Mouse (Mus musculus): ENCODE data around the gene Zfp981. TPM values are rescaled to one million over a fixed set of nuclear protein-coding genes. Genes with fewer than 3 reads are reported as not detected.
"Not testable (repeated sequence)": the region's sequence is repeated elsewhere in the genome, so short reads cannot be mapped to it uniquely, and the experiment has no call there.

The Zfp981 gene
- polyA plus RNA-seq, 1 experiment from 2014 or later: 0.14 TPM

- not testable (repeated sequence) for DNase-seq (ENCODE audit: low spot score); H3K4me1 ChIP-seq (replicated peaks); H3K36me3 ChIP-seq; H3K4me3 ChIP-seq; H3K27me3 ChIP-seq (ENCODE audit: insufficient read depth, poor library complexity, severe bottlenecking); H3K27ac ChIP-seq
- whole genome bisulfite sequencing: 60% methylated on average over 76 of the region's 94 CpGs
- H3K9me3 ChIP-seq: peaks cover 53% of the 10 kb centered on the region
Observed at GRCm38 (mm10) chr4:146474716-146475676, 26.8 kb upstream of the Zfp981 start.

DNA sequence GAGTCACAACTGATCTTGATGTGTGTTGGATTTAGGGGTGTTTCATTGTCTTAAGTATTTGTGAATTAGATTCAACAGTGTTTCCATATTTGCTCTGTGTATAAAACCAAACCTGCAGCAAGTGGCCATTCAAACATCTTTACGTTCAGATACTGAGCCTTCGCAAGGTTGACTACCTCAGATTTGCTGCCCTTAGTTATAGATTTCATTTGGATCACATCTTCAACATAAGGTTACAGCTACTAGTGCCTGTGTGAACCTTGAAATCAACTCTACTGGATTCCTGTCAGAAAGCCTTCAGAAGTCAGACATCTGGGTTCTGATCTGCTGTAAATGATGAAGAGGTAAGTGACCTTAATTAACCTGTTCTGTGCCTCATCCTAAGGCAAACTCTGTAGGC, 25.6 kb upstream of the Zfp981 start:
- 92% methylated on average over 2 of the region's 2 CpGs for WGBS
- DNase-seq (ENCODE audit: low spot score); H3K4me1 ChIP-seq (replicated peaks); H3K36me3 ChIP-seq; H3K4me3 ChIP-seq; H3K27me3 ChIP-seq (ENCODE audit: insufficient read depth, poor library complexity, severe bottlenecking); H3K27ac ChIP-seq: not testable (repeated sequence)
- H3K9me3 ChIP-seq: peaks cover 57% of the 10 kb centered on the region

GRCm38 (mm10) chr4:146476959-146477358, 24.9 kb upstream of the Zfp981 start:
- 85% methylated on average over 3 of the region's 3 CpGs for WGBS
- H3K4me3 ChIP-seq; H3K36me3 ChIP-seq; H3K27ac ChIP-seq; H3K4me1 ChIP-seq (replicated peaks); DNase-seq (ENCODE audit: low spot score); H3K27me3 ChIP-seq (ENCODE audit: insufficient read depth, poor library complexity, severe bottlenecking): not testable (repeated sequence)
- peaks cover 64% of the 10 kb centered on the region for H3K9me3 ChIP-seq

GRCm38 (mm10) chr4:146480376-146481096, 21.3 kb upstream of the Zfp981 start:
- not testable (repeated sequence) for H3K27ac ChIP-seq; H3K4me1 ChIP-seq (replicated peaks); H3K4me3 ChIP-seq; DNase-seq (ENCODE audit: low spot score); H3K27me3 ChIP-seq (ENCODE audit: insufficient read depth, poor library complexity, severe bottlenecking); H3K36me3 ChIP-seq
- H3K9me3 ChIP-seq: peaks cover 91% of the 10 kb centered on the region
- 75% methylated on average over 6 of the region's 6 CpGs for WGBS

GRCm38 (mm10) chr4:146482546-146482945, 19.3 kb upstream of the Zfp981 start:
- not testable (repeated sequence) for H3K36me3 ChIP-seq; H3K4me1 ChIP-seq (replicated peaks); H3K4me3 ChIP-seq; DNase-seq (ENCODE audit: low spot score); H3K27ac ChIP-seq; H3K27me3 ChIP-seq (ENCODE audit: insufficient read depth, poor library complexity, severe bottlenecking)
- WGBS: 89% methylated on average over 10 of the region's 10 CpGs
- peaks cover 85% of the 10 kb centered on the region for H3K9me3 ChIP-seq

DNA sequence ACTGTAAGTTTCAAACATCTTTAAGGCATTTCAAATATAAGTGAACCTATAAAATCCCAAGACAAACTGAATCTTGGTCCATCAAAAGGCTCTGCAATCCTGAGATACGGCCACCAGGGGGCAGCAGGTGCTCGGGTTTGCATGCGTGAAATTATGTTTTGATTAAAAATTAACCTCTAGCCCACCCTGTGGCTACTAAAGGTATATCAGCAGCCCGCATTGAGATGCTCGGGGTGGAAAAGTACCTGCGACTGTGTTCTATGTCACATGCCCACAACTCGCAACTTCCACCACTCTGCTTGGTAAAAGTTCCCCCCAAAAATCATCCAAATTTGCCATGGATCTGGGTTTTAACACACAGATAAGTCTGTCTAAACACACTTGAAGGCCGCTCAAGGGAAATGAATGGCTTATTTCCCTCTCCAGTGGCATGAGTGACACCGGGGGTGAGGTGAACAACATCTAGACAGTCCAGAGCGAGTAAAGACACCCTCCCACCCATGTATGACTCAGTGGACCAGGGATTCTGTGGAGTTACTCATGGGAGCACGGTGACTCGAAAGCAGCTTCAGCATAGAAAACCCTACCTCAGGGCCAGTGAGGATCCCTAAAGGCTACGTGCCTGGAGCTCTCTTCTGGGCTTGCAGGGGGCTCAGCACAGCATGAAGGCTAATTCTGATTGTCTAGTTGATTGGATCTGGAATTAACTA, 18.1 kb upstream of the Zfp981 start:
- H3K9me3 ChIP-seq: peaks cover 86% of the 10 kb centered on the region
- WGBS: 74% methylated on average over 13 of the region's 13 CpGs
- H3K27ac ChIP-seq: not testable (repeated sequence)

DNA sequence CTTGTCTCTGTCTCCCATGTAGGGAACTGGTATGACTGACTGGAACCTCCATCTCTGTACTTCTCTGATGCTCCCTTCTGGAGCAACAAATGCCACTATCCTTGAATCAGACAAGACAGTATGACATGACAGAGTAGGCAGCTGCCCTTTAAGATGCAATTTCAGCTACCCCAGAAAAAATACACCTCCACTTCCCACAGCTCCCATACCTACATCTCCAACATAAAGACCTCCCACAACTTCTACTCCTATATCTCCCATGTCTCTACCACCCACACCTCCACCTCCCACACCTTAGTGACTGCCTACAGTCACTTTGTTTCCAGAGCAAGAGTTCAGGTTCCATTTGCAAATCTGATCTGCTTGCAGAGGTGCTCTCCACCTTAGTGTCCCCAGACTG, 17.2 kb upstream of the Zfp981 start:
- DNase-seq (ENCODE audit: low spot score); H3K4me1 ChIP-seq (replicated peaks); H3K27ac ChIP-seq; H3K36me3 ChIP-seq; H3K4me3 ChIP-seq; H3K27me3 ChIP-seq (ENCODE audit: insufficient read depth, poor library complexity, severe bottlenecking): not testable (repeated sequence)
- peaks cover 87% of the 10 kb centered on the region for H3K9me3 ChIP-seq

More for the DNA sequence above, 18.1 kb upstream of the Zfp981 start:
- H3K4me1 ChIP-seq (replicated peaks); H3K36me3 ChIP-seq; H3K4me3 ChIP-seq; DNase-seq (ENCODE audit: low spot score); H3K27me3 ChIP-seq (ENCODE audit: insufficient read depth, poor library complexity, severe bottlenecking): not testable (repeated sequence)

- not testable (repeated sequence) for H3K4me3 ChIP-seq; H3K27me3 ChIP-seq (ENCODE audit: insufficient read depth, poor library complexity, severe bottlenecking); H3K4me1 ChIP-seq (replicated peaks); DNase-seq (ENCODE audit: low spot score); H3K27ac ChIP-seq; H3K36me3 ChIP-seq
- peaks cover 89% of the 10 kb centered on the region for H3K9me3 ChIP-seq
- WGBS: 75% methylated on average over 6 of the region's 6 CpGs
Observed at GRCm38 (mm10) chr4:146485183-146485939, 16.5 kb upstream of the Zfp981 start.

GRCm38 (mm10) chr4:146486753-146487152, 15.1 kb upstream of the Zfp981 start:
- H3K9me3 ChIP-seq: peaks cover 81% of the 10 kb centered on the region
- not testable (repeated sequence) for H3K4me1 ChIP-seq (replicated peaks); H3K27me3 ChIP-seq (ENCODE audit: insufficient read depth, poor library complexity, severe bottlenecking); H3K36me3 ChIP-seq; DNase-seq (ENCODE audit: low spot score); H3K27ac ChIP-seq; H3K4me3 ChIP-seq
- WGBS: 85% methylated on average over 1 of the region's 1 CpGs

- H3K27ac ChIP-seq; H3K4me3 ChIP-seq; DNase-seq (ENCODE audit: low spot score); H3K4me1 ChIP-seq (replicated peaks); H3K36me3 ChIP-seq; H3K27me3 ChIP-seq (ENCODE audit: insufficient read depth, poor library complexity, severe bottlenecking): not testable (repeated sequence)
- H3K9me3 ChIP-seq: peaks cover 82% of the 10 kb centered on the region
- WGBS: 77% methylated on average over 4 of the region's 4 CpGs
Observed at GRCm38 (mm10) chr4:146489196-146489595, 12.6 kb upstream of the Zfp981 start.

- 79% methylated on average over 1 of the region's 1 CpGs for WGBS
- not testable (repeated sequence) for H3K36me3 ChIP-seq; DNase-seq (ENCODE audit: low spot score); H3K27ac ChIP-seq; H3K4me3 ChIP-seq; H3K27me3 ChIP-seq (ENCODE audit: insufficient read depth, poor library complexity, severe bottlenecking); H3K4me1 ChIP-seq (replicated peaks)
- peaks cover 78% of the 10 kb centered on the region for H3K9me3 ChIP-seq
Observed at GRCm38 (mm10) chr4:146491993-146492392, 9.8 kb upstream of the Zfp981 start.

GRCm38 (mm10) chr4:146492439-146492838, 9.4 kb upstream of the Zfp981 start:
- peaks cover 79% of the 10 kb centered on the region for H3K9me3 ChIP-seq
- H3K4me1 ChIP-seq (replicated peaks): no peaks in the 10 kb centered on the region
- no peak for DNase-seq (ENCODE audit: low spot score)
- H3K27ac ChIP-seq: no peak overlapping the region
- no peak overlapping the region for H3K4me3 ChIP-seq
- H3K36me3 ChIP-seq: no peaks in the 10 kb centered on the region
- no peaks in the 10 kb centered on the region for H3K27me3 ChIP-seq (ENCODE audit: insufficient read depth, poor library complexity, severe bottlenecking)
